Mouse (Mus musculus) bone marrow, adult 2 months (tissue): ENCODE results near the gene Tmem63a.

ENCODE experiments used
- CTCF ChIP-seq: fragments of 200-500 bp; IDR thresholded peaks from 2 replicates; pipeline ENCODE4 v1.5.1; 2011; ENCODE audit warnings: low read length, control low read depth; ENCODE audit not compliant: control insufficient read depth, insufficient read depth
- POLR2A ChIP-seq: fragments of 200-500 bp; IDR thresholded peaks from 2 replicates; pipeline ENCODE4 v1.6.1; 2011; ENCODE audit warnings: low read depth, mild to moderate bottlenecking, control low read depth, low read length, borderline replicate concordance; ENCODE audit not compliant: control insufficient read depth

GRCm38 (mm10) chr1:181009754-181010153 is 67.6 kb downstream of the Tmem63a start:
- no peak for TF ChIP-seq CTCF
- TF ChIP-seq POLR2A = no peak
